Mouse (Mus musculus) forebrain, embryonic 14.5 days (tissue): Measurements from ENCODE around the gene Als2. TPM values are rescaled to one million over a fixed set of nuclear protein-coding genes. Genes with fewer than 3 reads are reported as not detected.

ENCODE experiments used
- ATAC-seq: fragments of 200-750 bp; cut with Nextera tagmentation; 2 replicates; pipeline ENCODE4 v1.8.0; 2017; ENCODE audit warnings: mild to moderate bottlenecking, moderate library complexity
- DNase-seq: peaks from one replicate; pipeline ENCODE4 v3.0.0-alpha.2; 2015; ENCODE audit warnings: low spot score
- H3K27ac ChIP-seq: fragments of 300-500 bp; sonication (generic); 2 replicates; pipeline ENCODE4 v1.5.1; 2014; ENCODE audit warnings: low read depth, mild to moderate bottlenecking, control low read depth, low read length, moderate library complexity
- H3K27me3 ChIP-seq: fragments of 300-500 bp; sonication (generic); replicated peaks from 2 replicates; pipeline ENCODE4 v1.6.1; 2014; ENCODE audit warnings: low read length, control low read depth, mixed read lengths; ENCODE audit not compliant: control insufficient read depth, insufficient read depth
- H3K36me3 ChIP-seq: fragments of 300-500 bp; sonication (generic); 2 replicates; pipeline ENCODE4 v1.6.1; 2014; ENCODE audit warnings: low read length, control low read depth; ENCODE audit not compliant: control insufficient read depth, insufficient read depth
- H3K4me1 ChIP-seq: fragments of 300-500 bp; sonication (generic); 2 replicates; pipeline ENCODE4 v1.6.1; 2014; ENCODE audit warnings: antibody characterized with exemption, low read length, control low read depth; ENCODE audit not compliant: control insufficient read depth, insufficient read depth
- H3K4me2 ChIP-seq: fragments of 300-500 bp; sonication (generic); 2 replicates; pipeline ENCODE4 v1.6.1; 2014; ENCODE audit warnings: mild to moderate bottlenecking, control low read depth, low read length
- H3K4me3 ChIP-seq: fragments of 300-500 bp; sonication (generic); 2 replicates; pipeline ENCODE4 v1.5.1; 2014; ENCODE audit warnings: low read depth, low read length, control low read depth
- H3K9ac ChIP-seq: fragments of 300-500 bp; sonication (generic); 2 replicates; pipeline ENCODE4 v1.6.1; 2014; ENCODE audit warnings: mild to moderate bottlenecking, low read length, control low read depth, moderate library complexity
- H3K9me3 ChIP-seq: fragments of 300-500 bp; sonication (generic); replicated peaks from 2 replicates; pipeline ENCODE4 v1.6.1; 2016; ENCODE audit warnings: low read length, control low read depth, mixed read lengths; ENCODE audit not compliant: control insufficient read depth
- WGBS: fragments of 180-500 bp; shearing (Covaris S2); extraction: QIAGEN DNeasy Blood & Tissue Kit; methylation state at CpG from one replicate; pipeline ENCODE4 v1.1.7; 2014; 5-methylcytosine and 5-hydroxymethylcytosine counted together
- polyA plus RNA-seq: library from polyadenylated mRNA; unstranded; fragments of >200 nt; fragmentation: Nextera tagmentation; extraction: Ambion mirVana; gene quantifications from 2 replicates; pipeline ENCODE4 v1.2.1, GENCODE M21; 2014

Gene Als2
- polyA plus RNA-seq, 1 experiment from 2014 or later = 10.7 TPM

GRCm38 (mm10) chr1:59220371-59220770 lies 16.7 kb downstream of the Als2 start:
- Histone ChIP-seq H3K4me3 (no peak overlapping the region), H3K27me3 (no peaks in the 10 kb centered on the region), H3K27ac (no peak overlapping the region), H3K4me1 (no peaks in the 10 kb centered on the region), H3K9ac (no peak overlapping the region), H3K9me3 (no peaks in the 10 kb centered on the region), H3K4me2 (no peak overlapping the region), H3K36me3 (peaks cover 5% of the 10 kb centered on the region)
- 71% methylated on average over 3 of the region's 3 CpGs for WGBS
- DNase-seq (no peak), ATAC-seq (no peak)

DNA sequence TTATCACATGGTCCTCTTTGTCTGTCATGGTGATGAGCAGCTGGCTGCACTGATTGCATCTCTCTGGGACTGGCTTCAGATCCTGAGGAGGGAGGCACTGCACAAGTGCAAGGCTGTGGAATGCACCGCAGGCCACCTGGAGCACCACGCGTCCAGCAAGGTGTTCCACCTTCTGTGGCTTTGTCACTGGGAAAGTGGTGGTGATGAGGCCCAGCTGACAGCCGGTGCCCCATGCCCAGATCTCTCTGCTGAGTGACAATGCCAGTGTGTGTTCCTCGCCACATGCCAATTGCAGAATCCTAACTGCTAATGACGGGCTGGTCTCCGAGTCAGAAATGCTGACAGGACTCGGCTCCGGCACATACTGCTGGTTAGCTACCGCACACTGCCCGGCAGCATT lies 21.6 kb downstream of the Als2 start:
- Histone ChIP-seq H3K9me3 (no peaks in the 10 kb centered on the region), H3K4me1 (no peaks in the 10 kb centered on the region), H3K27me3 (no peaks in the 10 kb centered on the region), H3K4me3 (no peak overlapping the region), H3K4me2 (no peak overlapping the region), H3K9ac (no peak overlapping the region), H3K36me3 (peaks cover 19% of the 10 kb centered on the region), H3K27ac (no peak overlapping the region)
- WGBS = 92% methylated on average over 11 of the region's 11 CpGs
- ATAC-seq (no peak), DNase-seq (no peak)

DNA sequence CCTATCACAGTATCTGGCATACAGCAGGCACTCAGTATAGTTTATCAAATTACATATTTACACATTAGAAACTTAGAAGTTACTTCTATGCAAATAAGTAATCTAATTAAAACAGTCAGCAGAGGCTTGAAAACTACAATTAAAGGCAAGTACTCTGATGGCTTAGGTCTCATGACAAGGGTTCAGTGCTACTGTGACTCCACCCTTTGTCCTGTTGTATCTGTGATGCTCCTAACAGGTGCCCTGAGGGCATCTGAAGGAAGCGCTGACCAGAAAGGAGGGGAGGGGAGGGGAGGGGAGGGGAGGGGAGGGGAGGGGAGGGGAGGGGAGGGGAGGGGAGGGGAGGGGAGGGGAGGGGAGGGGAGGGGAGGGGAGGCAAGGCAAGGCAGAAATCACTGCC lies 24.1 kb downstream of the Als2 start:
- no peak overlapping the region for H3K4me3 ChIP-seq
- no peak overlapping the region for H3K9ac ChIP-seq
- 80% methylated on average over 1 of the region's 1 CpGs for WGBS
- no peaks in the 10 kb centered on the region for H3K9me3 ChIP-seq
- DNase-seq (no peak), ATAC-seq (no peak)
- no peak overlapping the region for H3K4me2 ChIP-seq
- no peaks in the 10 kb centered on the region for H3K27me3 ChIP-seq
- no peaks in the 10 kb centered on the region for H3K4me1 ChIP-seq
- H3K36me3 ChIP-seq = peaks cover 29% of the 10 kb centered on the region
- H3K27ac ChIP-seq = no peak overlapping the region

DNA sequence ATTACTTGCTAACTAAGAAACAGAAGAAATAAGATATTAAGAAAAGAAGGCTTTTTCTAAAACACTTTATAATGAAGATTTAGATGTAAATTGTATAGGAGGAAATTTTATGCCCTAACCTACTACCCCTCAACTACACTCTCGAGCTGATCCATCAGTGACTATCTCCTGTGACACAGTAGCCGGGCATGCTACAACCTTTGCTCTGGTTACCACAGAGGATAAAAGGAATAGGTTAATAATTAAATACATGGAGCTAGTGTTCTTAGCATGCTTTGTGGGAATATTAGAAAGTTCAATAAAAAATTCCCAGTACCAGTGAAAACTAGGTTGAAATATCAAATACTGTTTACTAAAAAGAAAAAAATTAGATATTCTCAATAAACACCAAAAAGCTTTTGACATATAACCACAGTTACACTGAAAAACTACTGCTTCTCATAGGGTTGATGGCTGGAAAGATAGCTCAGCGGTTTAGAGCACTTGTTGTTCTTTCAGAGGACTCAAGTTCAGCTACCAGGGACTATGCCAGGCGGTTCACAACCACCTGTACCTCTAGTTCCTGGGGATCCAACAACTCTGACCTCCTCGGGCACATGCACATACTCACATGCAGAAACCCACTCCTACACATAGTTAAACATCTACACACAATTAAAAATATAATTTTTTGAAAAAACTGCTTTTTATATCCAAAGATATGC lies 24.8 kb downstream of the Als2 start:
- no peaks in the 10 kb centered on the region for H3K9me3 ChIP-seq
- H3K4me3 ChIP-seq = no peak overlapping the region
- no peak for ATAC-seq
- no peak for DNase-seq
- H3K9ac ChIP-seq = no peak overlapping the region
- H3K4me1 ChIP-seq = no peaks in the 10 kb centered on the region
- no peak overlapping the region for H3K4me2 ChIP-seq
- no peaks in the 10 kb centered on the region for H3K27me3 ChIP-seq
- 81% methylated on average over 5 of the region's 5 CpGs for WGBS
- peaks cover 34% of the 10 kb centered on the region for H3K36me3 ChIP-seq
- H3K27ac ChIP-seq = no peak overlapping the region

- Histone ChIP-seq H3K27ac (no peak overlapping the region), H3K9ac (no peak overlapping the region), H3K27me3 (no peaks in the 10 kb centered on the region), H3K4me1 (no peaks in the 10 kb centered on the region), H3K4me2 (no peak overlapping the region), H3K4me3 (no peak overlapping the region), H3K36me3 (peaks cover 36% of the 10 kb centered on the region), H3K9me3 (no peaks in the 10 kb centered on the region)
- ATAC-seq = no peak
- 93% methylated on average over 4 of the region's 4 CpGs for whole genome bisulfite sequencing
- no peak for DNase-seq
Measured at GRCm38 (mm10) chr1:59211651-59212050, 25.4 kb downstream of the Als2 start.

DNA sequence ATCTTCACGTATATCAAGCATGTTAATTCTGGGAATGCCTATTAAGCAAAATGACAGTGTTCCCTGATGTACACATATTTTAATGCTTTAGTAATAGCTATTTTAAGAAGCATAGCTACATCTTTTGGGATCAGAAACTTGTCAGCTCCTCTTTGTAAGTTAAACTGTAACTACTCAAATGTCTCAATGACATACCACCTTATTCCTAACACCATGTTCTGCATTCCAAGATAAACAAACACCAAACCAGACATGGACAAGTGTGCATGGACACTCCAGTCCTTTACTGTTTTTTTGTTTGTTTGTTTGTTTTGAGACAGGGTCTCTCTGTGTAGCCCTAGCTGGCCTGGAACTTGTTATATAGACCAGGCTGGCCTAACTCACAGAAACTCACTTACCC lies 28.7 kb downstream of the Als2 start:
- no peak for DNase-seq
- H3K27me3 ChIP-seq = no peaks in the 10 kb centered on the region
- H3K4me1 ChIP-seq = no peaks in the 10 kb centered on the region
- 85% methylated on average over 1 of the region's 1 CpGs for WGBS
- no peak overlapping the region for H3K9ac ChIP-seq
- no peaks in the 10 kb centered on the region for H3K9me3 ChIP-seq
- H3K27ac ChIP-seq = no peak overlapping the region
- no peak overlapping the region for H3K4me3 ChIP-seq
- ATAC-seq = no peak
- no peak overlapping the region for H3K4me2 ChIP-seq
- peaks cover 32% of the 10 kb centered on the region for H3K36me3 ChIP-seq

DNA sequence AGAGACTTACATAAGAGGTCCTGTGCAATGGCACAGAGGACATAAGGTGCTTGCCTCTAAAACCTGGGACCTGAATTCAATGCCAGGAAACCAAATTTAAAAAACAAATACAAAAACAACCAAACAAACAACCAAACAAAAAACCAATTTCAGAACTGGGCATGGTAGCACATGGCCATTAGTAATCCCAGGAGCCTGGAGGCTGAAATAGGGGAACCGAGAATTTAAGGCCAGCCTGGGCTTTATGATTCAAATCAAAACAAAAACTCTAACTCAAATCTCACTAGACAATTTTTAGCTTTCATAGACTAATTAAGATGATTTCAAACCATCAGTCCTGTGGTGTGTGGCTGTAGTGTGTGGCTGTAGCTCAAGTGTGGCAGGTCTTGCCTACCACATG lies 32.5 kb downstream of the Als2 start:
- ATAC-seq (no peak), DNase-seq (no peak)
- no peaks in the 10 kb centered on the region for H3K27me3 ChIP-seq
- H3K36me3 ChIP-seq = peaks cover 45% of the 10 kb centered on the region
- H3K4me3 ChIP-seq = no peak overlapping the region
- no peak overlapping the region for H3K27ac ChIP-seq
- WGBS = 92% methylated on average over 1 of the region's 1 CpGs
- H3K9me3 ChIP-seq = no peaks in the 10 kb centered on the region
- H3K4me2 ChIP-seq = no peak overlapping the region
- H3K9ac ChIP-seq = no peak overlapping the region
- H3K4me1 ChIP-seq = no peaks in the 10 kb centered on the region

DNA sequence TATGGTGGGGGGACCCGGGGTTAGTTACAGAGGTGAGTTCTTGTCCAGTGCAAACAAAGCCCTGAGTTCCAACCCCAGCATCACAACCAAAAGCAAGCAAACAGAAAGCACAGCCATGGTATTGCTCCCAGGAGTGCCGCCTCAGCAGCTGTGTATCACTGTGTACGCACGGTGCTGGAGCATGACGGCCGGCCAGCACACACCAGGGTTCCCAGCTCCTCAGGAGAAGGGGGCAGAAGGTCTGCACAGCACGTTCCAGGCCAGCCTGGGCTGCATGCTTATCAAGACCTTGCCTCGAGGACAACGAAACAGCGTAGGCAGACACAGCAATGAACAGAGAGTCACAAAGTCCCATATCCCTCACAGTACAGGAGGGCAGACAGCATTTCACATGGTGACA lies 34.7 kb downstream of the Als2 start:
- Histone ChIP-seq H3K9ac (no peak overlapping the region), H3K36me3 (peaks cover 37% of the 10 kb centered on the region), H3K4me2 (no peak overlapping the region), H3K4me3 (no peak overlapping the region), H3K27ac (no peak overlapping the region), H3K4me1 (no peaks in the 10 kb centered on the region), H3K27me3 (no peaks in the 10 kb centered on the region), H3K9me3 (no peaks in the 10 kb centered on the region)
- ATAC-seq = no peak
- 93% methylated on average over 10 of the region's 10 CpGs for WGBS
- no peak for DNase-seq

DNA sequence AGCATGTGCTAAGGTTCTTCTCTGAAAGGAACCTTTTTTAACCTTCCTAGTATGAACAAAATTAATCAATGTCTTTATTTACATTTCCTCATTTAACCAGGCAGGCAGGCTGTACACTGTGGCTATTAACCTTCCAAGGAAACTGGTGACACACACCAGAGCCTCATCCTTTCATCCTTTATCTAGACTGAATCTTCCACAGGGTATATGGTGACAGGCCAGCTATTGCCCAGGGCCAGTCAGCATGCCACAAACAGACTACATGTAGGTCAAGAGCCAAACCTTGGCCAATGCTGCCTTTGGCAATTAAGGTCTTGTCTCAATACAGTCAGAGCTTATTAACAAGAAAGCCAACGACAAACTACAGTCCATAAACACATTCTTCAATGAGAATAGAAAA lies 35.5 kb downstream of the Als2 start:
- Histone ChIP-seq H3K4me3 (no peak overlapping the region), H3K4me2 (no peak overlapping the region), H3K4me1 (no peaks in the 10 kb centered on the region), H3K36me3 (peaks cover 33% of the 10 kb centered on the region), H3K9me3 (no peaks in the 10 kb centered on the region), H3K27ac (no peak overlapping the region), H3K9ac (no peak overlapping the region), H3K27me3 (no peaks in the 10 kb centered on the region)
- WGBS = 80% methylated on average over 1 of the region's 1 CpGs
- DNase-seq (no peak), ATAC-seq (no peak)
